Mouse (Mus musculus) cerebellum, adult 9-10 months (tissue): Measurements from ENCODE around the gene Vamp2.
A peak's percentile ranks its signal among the peaks of the same experiment; 100 is the strongest.

Experiments used
- DNase-seq: peaks from one replicate; pipeline ENCODE4 v3.0.0; 2022

Vamp2 gene

DNA sequence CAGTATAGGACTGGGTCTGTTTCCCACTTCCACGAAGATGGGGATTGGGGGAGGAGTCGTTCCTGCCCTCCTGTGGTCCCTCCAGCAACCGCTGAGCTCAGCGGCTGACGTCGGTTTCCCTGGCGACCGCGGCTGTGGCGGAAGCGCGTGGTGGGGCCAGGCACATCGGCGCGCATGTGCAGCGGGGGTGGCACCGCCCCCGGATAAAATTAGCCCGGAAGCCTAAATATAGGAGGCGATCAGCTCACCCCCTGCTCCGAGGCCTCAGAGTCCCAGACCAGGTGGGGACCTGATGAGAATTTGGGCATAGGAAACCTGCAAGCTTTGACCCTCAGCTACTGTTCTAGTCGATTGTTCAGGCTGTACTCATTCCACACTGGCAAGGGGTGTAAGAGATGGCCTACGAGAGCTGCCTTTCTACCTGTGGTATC, 11.6 kb downstream of the Vamp2 start:
- peak; percentile 91 for DNase-seq

DNA sequence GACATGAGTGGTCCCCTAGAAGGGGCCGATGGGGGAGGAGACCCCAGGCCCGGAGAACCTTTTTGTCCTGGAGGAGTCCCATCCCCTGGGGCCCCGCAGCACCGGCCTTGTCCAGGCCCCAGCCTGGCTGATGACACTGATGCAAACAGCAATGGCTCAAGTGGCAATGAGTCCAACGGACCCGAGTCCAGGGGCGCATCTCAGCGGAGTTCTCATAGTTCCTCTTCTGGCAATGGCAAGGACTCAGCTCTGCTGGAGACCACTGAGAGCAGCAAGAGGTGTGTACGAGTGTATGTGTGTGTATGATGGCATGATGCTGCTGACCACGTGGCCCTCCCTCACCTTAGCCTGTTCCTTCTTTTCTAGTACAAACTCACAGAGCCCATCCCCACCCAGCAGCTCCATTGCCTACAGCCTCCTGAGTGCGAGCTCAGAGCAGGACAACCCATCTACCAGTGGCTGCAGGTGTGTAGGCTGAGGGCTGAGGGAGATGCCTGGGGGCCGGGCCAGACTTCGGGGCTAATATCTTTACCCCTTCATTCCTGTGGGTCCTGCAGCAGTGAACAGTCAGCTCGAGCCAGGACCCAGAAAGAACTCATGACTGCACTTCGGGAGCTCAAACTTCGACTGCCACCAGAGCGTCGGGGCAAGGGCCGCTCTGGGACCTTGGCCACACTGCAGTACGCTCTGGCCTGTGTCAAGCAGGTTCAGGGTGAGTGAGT, 12.5 kb downstream of the Vamp2 start:
- DNase-seq, result peak; percentile 70

DNA sequence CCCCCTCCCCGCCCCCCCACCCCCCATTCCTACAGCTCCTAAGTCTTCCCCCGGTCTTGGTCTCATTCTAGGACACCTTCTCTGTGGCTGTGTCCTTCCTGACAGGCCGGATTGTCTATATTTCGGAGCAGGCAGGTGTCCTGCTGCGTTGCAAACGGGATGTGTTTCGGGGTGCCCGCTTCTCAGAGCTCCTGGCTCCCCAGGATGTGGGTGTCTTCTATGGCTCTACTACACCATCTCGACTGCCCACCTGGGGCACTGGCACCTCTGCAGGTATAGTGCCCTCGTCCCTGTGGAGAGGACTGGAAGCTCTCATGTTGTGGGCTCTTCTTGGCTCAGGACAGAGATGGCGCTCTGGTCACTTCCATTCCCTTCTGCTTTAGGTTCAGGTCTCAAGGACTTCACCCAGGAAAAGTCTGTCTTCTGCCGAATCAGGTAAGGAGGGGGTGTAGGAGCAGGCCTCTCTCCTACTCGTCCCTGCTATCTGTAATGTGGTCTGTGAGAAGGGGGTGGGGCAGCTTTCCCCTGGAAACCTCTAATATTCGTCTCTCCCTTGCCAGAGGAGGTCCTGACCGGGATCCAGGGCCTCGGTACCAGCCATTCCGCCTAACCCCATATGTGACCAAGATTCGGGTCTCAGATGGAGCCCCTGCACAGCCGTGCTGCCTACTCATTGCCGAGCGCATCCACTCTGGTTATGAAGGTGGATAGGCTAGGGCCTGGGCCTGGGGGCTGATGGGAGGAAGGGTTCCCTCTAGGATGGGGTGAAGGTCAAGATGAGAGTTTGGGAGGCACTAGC, 13.5 kb downstream of the Vamp2 start:
- DNase-seq, result peak; percentile 69

DNA sequence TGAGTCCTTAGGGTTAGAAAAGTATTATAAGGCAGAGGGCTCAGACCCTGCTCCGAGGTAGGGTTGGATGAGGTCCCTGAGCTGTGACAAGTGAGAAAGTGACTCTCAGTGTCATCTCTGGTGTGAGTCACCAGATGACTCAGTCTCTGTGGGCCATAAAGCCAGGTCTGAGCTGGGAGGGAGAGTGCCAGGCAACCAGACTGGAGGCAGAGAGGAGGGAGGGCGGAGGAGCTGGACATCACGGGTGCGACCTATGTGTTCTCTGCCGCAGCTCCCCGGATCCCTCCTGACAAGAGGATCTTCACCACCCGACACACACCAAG, 14.1 kb downstream of the Vamp2 start:
- DNase-seq, result no peak

DNA sequence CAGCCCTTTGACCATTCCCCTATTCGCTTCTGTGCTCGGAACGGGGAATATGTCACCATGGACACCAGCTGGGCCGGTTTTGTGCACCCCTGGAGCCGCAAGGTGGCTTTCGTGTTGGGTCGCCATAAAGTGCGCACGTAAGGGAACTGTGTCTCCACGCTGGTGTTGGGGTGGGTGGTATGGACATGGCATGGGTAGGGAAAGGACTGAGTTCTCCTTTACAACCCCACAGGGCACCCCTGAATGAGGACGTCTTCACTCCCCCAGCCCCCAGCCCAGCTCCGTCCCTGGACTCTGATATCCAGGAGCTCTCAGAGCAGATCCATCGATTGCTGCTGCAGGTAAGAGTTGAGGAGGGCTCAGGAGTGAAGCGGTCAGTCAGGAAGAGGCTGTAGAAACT, 14.8 kb downstream of the Vamp2 start:
- peak; percentile 46 for DNase-seq

DNA sequence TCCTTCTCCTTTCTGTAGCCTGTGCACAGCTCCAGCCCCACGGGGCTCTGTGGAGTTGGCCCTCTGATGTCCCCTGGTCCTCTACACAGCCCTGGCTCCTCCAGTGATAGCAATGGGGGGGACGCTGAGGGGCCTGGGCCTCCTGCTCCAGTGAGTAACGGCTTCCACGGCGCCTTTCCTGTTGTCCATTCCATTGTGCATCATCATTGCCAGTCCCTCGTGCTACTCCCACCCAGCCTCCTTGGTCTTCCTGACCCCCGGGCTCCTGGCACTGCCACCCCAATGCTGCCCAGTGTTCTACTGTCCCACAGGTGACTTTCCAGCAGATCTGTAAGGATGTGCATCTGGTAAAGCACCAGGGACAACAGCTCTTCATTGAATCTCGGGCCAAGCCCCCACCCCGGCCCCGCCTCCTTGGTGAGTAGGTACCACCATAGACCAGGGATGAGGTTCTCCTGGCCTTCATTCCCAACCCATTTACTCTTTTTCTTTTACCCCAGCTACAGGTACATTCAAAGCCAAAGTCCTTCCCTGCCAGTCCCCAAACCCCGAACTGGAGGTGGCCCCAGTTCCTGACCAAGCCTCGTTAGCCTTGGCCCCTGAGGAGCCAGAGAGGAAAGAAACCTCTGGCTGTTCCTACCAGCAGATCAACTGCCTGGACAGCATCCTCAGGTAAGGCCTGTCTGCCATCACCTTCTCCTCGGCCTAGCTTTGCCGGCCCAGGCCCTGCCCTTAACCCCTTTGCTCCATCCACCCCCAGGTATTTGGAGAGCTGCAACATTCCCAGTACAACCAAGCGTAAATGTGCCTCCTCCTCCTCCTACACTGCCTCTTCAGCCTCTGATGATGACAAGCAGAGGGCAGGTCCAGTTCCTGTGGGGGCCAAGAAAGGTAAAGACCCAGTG, 15.5 kb downstream of the Vamp2 start:
- DNase-seq, result peak; percentile 47

DNA sequence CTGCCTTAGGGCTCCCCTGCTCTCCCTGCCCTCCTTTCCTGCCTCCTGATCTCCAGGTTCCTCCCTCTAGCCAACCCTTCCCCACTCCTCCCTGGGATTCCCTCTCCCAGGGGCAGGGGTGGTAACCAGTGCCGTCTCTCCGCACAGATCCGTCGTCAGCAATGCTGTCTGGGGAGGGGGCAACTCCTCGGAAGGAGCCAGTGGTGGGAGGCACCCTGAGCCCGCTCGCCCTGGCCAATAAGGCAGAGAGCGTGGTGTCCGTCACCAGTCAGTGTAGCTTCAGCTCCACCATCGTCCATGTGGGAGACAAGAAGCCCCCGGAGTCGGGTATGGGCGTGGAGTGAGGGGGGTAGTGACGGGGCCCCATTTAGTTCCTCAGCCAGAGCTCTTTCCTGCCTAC, 16.2 kb downstream of the Vamp2 start:
- no peak for DNase-seq

DNA sequence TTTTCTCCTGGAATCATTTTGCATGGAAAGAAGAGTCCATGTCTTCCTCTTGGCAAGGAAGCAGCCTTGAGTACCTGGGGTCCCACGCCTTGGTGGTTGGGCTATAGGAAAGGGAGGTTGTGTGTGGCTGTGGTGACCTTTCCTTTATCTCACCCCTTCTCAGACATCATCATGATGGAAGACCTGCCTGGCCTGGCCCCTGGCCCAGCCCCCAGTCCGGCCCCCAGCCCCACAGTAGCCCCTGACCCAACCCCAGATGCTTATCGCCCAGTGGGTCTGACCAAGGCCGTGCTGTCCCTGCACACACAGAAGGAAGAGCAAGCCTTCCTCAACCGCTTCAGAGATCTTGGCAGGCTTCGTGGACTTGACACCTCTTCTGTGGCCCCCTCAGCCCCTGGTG, 16.9 kb downstream of the Vamp2 start:
- DNase-seq, result no peak

DNA sequence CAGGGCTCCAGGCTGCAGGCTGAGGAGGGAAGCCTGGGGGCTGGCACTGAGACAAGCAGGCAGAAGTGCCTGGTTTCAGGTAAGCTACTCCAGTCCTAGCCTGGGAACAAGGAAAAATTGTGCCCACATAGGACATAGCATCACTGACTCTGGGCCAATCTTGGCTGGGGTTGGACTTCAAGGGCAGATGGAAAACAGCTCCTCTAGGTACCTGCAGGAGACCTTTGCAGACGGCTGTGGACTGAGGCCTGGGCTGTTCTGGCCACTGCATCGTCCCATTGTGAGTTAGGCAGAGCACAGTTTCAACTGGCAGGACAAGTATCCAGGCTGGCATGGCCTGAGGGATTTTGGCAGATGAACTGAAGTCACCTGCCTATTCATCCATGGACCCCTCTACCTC, 17.5 kb downstream of the Vamp2 start:
- DNase-seq, result peak; percentile 54

DNA sequence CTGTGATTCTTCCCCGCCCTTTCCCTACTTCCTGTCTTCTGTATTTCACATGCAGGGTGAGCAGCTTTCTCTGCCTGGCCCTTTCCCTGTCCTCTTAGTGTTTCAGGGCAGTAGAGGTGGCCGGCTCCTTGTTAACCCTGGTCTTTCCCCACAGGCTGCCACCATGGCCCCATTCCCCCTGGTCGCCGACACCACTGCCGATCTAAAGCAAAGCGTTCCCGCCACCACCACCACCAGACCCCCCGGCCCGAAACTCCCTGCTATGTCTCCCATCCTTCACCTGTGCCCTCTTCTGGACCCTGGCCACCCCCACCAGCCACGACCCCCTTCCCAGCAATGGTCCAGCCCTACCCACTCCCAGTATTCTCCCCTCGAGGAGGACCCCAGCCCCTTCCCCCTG, 18.0 kb downstream of the Vamp2 start:
- no peak for DNase-seq

DNA sequence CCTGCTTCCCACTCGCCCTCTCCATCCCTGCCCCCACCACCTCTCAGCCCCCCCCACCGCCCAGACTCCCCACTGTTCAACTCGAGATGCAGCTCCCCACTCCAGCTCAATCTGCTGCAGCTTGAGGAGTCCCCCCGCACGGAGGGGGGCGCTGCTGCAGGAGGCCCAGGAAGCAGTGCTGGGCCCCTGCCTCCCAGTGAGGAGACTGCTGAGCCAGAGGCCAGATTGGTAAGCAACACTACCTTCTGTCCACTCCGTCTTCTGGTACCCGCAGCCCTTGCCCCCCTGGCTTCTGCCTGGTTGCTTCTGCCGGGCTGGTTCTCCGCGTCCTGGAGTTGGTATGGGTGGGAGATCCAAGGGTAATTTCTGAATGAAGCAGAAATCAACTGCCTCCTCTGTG, 18.6 kb downstream of the Vamp2 start:
- no peak for DNase-seq

DNA sequence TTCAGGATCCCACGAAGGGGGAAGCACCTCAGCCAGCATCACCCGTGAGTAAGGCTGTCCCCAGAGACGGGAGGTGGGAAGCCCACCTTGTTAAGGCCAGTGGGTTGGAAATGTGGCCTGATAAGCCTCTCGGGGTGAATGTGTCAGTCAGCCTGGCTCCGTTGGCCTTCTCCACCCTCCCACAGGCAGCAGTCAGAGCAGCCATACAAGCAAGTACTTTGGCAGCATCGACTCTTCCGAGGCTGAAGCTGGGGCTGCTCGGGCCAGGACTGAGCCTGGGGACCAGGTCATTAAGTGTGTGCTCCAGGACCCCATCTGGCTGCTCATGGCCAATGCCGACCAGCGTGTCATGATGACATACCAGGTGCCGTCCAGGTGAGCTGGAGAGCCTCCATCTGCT, 19.4 kb downstream of the Vamp2 start:
- no peak for DNase-seq

DNA sequence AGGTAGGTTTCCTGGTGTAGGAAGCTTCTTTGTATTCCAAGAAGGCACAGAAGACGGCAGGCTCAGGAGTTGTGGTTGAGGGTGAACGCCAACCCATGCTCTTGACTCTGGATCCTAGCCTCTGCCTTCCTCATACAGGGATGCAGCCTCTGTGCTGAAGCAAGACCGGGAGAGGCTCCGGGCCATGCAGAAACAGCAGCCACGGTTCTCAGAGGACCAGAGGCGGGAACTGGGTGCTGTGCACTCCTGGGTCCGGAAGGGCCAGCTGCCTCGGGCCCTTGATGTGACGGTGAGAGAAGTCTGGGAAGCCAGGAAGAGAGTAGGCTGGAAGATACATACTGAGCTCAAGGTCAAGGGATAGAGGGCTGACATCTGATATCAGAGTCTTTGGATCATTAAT, 19.9 kb downstream of the Vamp2 start:
- no peak for DNase-seq

DNA sequence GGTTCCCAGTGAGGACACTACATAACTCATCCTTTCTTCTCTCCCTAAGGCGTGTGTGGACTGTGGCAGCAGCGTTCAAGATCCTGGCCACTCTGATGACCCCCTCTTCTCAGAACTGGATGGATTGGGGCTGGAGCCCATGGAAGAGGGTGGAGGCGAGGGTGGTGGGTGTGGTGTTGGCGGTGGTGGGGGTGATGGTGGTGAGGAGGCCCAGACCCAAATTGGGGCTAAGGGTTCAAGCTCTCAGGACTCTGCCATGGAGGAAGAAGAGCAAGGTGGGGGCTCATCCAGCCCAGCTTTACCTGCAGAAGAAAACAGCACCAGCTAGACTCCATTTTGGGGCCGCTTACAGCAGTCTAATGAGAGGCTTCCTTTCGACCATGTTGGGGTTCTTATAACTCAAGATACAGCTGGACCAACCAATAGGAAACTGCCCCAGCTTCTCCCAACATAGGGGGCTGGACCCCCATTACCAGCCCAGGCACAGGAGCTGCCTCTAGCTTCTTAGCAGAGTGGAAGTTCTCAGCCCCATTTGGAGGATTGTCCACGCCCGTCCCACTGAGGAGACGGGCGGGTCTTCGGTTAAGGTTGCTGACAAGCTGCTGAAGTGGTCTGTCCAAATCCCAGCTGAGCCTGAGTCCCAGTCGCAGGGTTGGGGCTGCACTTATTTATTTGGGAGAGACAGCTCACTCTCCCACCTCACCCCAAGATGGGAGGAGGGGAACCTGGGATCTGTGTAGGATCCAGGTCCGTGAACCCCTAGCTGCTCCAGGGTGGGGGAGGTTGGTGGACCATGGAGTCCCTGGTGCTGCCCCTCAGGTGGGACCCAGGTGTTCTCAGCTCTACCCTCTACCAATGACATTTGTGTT, 21.0 kb downstream of the Vamp2 start:
- peak; percentile 55 for DNase-seq

DNA sequence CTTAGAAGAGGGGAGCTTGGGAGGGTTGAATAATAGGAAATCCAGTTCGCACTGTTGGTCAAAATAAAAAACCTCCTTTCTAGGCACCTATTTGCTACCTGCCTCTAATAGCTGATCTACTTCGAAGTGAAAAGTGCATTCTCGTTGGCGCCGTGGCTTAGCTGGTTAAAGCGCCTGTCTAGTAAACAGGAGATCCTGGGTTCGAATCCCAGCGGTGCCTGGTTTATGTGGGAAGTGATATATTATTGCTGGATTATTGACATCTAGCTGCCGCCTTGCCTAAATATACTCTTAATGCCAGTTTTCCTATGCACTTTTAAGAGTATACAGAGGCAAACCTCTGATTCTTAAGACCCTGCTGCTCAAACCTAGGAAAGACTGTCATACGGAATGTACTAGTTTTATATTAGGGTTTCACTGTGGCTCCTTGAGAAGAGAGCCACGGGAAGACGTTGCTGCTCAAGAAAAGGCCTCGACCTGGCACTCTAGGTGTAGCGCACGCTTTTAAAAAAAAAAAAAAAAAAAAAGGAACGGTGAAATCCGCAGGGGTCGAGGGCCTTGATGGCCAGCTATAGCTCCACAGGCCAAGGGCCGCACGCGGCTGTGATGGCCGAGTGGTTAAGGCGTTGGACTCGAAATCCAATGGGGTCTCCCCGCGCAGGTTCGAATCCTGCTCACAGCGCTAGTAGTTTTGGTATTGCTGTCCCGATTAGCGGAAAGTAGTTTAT, 22.2 kb downstream of the Vamp2 start:
- DNase-seq, result peak; percentile 92

DNA sequence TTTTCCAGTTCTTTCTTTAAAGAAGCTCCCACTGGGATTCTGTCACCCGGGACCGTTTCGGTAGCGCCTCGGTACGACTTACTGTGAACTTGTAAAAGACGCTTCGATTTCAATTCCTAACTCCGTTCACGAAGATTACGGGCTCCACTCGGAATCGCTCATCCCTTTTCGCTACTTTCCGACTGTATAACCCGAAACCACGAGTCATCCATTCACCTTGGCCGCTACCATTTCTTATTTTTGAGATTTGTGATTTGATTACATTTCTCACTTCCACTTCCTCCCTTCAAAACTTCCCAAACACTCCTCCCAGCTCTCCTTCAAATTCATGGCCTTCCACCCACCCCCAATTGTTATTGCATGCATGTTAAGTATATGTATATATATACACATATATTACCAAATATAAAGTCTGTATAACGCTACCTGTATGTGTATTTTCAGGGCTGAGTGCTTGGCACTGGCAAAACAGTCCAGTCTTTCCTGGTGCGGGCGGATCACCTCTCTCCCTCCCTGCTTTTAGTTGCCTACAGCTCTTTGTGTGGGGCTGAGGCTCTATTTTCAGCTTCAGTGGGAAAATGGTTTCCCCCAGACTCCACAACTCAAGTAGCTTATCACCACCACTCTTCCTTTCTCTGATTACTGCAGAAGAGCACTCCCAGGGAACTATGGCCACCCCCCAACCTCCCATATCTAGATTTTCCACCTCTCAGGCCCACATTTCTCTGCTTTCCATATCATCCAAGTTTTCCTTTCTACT, 22.9 kb downstream of the Vamp2 start:
- DNase-seq, result no peak

DNA sequence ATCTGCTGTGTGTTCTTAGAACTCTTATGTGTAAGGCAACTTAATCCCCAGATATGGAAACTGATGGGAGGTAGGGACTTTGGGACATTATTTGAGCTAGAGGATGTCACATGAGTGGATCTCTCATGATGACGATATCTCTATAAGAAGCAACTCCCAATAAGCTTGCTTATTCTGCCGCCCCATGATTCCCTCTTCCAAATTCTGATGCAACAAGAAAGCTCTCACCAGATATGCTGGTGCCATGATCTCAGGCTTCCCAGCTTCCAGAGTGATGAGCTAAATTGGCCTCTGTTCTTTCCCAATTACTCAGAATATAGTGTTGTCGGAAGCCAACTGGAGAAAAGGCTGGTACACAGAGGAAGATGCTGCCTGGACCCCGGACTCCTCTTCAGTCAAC, 23.6 kb downstream of the Vamp2 start:
- DNase-seq, result no peak

DNA sequence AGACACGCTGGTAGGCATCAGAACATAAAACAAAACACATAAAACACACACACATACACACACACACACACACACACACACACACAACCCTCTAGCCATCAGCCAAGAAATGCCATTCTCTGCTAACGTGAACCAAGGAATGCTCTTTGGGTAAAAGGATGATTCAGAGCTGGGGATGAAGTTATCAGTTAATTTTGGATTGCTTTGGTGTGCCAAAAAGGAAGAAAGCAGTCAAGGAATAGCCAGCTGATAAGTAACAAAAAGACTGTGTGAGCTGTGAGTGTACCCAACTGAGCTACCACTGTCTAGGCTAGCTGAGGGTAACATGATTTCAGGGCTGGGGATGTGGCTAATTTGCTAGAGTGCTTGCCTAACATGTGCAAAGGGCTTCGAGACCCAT, 25.7 kb downstream of the Vamp2 start:
- DNase-seq, result no peak

DNA sequence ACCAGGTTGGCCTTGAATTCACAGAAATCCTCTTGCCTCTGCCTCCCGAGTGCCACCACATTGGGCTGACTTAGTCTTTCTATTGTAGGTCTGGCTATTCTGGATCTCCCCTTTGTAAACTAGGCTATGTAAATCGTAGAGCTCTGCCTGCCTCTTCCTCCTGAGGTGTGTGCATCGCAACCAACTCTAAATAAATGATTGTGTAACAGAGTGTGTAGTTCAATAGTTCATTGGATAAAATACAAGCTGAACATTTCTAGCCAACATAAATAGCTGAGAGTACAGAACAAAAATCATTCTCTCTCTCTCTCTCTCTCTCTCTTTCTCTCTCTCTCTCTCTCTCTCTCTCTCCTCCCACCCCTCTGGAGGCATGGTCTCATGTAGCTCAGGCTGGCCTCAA, 26.3 kb downstream of the Vamp2 start:
- DNase-seq, result no peak

DNA sequence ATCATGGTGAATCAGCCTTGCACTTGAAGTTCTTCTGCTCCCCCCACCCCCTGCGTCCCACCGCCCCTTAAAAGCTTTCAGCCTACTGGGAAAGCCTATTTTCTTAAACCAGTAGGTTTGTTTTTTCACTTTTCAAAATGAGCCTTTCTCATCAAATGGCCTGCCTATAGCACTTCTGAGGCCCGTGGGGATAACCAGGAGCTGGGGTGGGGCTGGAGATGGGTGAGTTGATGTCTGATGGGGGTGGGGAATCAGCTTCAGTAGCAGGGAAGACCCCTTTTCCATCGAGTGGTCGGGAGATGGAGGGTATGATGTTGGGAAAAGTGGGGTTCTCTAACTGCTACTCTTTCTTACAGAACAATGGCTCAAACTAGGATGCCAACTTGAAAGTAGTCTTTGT, 28.6 kb downstream of the Vamp2 start:
- no peak for DNase-seq
